Mouse (Mus musculus): ENCODE results near the gene Gpa33. TPM values are rescaled to one million over a fixed set of nuclear protein-coding genes. Genes with fewer than 3 reads are reported as not detected.

The Gpa33 gene
- 0.18 and 0.19 TPM in 2 replicates for polyA plus RNA-seq (2016; fragmentation: Nextera tagmentation; extraction: Ambion mirVana)

- peaks cover 50% of the 10 kb centered on the region for H3K4me1 ChIP-seq
Measured at GRCm38 (mm10) chr1:166130224-166130860, at the start of gene Gpa33. Gpa33 (plus strand) TSS chr1:166130238.

GRCm38 (mm10) chr1:166088446-166089170 is 41.4 kb upstream of the Gpa33 start:
- Histone ChIP-seq H3K27me3 (ENCODE audit: low read depth, poor library complexity, severe bottlenecking) (no peaks in the 10 kb centered on the region), H3K36me3 (no peaks in the 10 kb centered on the region), H3K9me3 (replicated peaks) (no peaks in the 10 kb centered on the region), H3K4me1 (peaks cover 17% of the 10 kb centered on the region), H3K27ac (no peak overlapping the region), H3K4me3 (no peak overlapping the region)
- no peak for DNase-seq (ENCODE audit: low spot score)
- 82% methylated on average over 19 of the region's 19 CpGs for WGBS

More at GRCm38 (mm10) chr1:166130224-166130860, at the start of gene Gpa33:
- H3K27ac ChIP-seq, result peak within 1 kb of the TSS; percentile 79
- no peaks in the 10 kb centered on the region for H3K27me3 ChIP-seq (ENCODE audit: low read depth, poor library complexity, severe bottlenecking)
- WGBS, result 74% methylated on average over 5 of the region's 5 CpGs
- H3K4me3 ChIP-seq, result no peak within 1 kb of the TSS
- H3K9me3 ChIP-seq (replicated peaks), result no peaks in the 10 kb centered on the region
- no peak for DNase-seq (ENCODE audit: low spot score)
- H3K36me3 ChIP-seq, result no peaks in the 10 kb centered on the region

DNA sequence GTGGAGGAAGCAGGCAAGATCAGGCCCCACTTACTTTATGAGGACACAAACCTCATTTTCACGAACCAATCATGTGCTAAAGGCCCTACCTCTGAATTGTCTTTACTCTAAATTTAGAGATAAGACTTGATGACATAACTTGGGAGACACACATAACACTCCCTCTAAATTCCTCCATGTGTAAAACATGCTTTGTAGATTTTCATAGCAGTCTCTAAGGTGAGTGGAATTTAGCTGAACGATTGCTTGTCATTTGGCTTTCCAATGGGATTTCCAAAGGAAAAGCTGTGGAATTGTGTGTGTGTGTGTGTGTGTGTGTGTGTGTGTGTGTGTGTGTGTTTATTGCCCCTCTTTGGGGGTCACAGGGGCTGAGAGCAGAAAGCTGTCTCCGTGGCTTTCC is 40.7 kb upstream of the Gpa33 start:
- Histone ChIP-seq H3K4me1 (peaks cover 17% of the 10 kb centered on the region), H3K27me3 (ENCODE audit: low read depth, poor library complexity, severe bottlenecking) (no peaks in the 10 kb centered on the region), H3K27ac (0 out of 2 replicates have a peak overlapping the region, but pooled peaks have one; percentile 42), H3K4me3 (no peak overlapping the region), H3K9me3 (replicated peaks) (no peaks in the 10 kb centered on the region), H3K36me3 (no peaks in the 10 kb centered on the region)
- DNase-seq (ENCODE audit: low spot score), result no peak
- 54% methylated on average over 3 of the region's 3 CpGs for WGBS

GRCm38 (mm10) chr1:166089739-166090138 is 40.3 kb upstream of the Gpa33 start:
- H3K4me3 ChIP-seq, result no peak overlapping the region
- DNase-seq (ENCODE audit: low spot score), result no peak
- WGBS, result 32% methylated on average over 4 of the region's 4 CpGs
- H3K9me3 ChIP-seq (replicated peaks), result no peaks in the 10 kb centered on the region
- no peaks in the 10 kb centered on the region for H3K36me3 ChIP-seq
- 0 out of 2 replicates have a peak overlapping the region, but pooled peaks have one; percentile 42 for H3K27ac ChIP-seq
- H3K27me3 ChIP-seq (ENCODE audit: low read depth, poor library complexity, severe bottlenecking), result no peaks in the 10 kb centered on the region
- H3K4me1 ChIP-seq, result peaks cover 17% of the 10 kb centered on the region

DNA sequence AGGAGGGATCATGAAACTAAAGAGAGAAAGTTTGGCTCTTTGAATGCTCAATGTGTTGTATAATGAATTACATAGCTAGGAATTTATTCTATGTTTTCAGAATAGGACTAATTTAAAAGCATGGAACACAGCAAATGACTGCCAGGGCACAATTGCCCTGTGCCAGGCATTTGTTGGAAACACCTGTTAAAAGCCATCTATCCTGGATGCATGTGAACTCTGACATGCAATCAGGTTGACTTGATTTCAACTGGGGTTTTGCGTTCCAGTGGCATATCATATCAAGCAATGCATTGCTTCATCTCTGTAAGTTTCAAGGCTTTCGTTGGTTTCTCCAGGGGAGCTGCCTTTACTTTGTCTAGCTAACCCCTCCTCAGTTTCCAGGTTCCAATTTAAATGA is 39.7 kb upstream of the Gpa33 start:
- Histone ChIP-seq H3K27me3 (ENCODE audit: low read depth, poor library complexity, severe bottlenecking) (no peaks in the 10 kb centered on the region), H3K9me3 (replicated peaks) (no peaks in the 10 kb centered on the region), H3K36me3 (no peaks in the 10 kb centered on the region), H3K4me3 (no peak overlapping the region), H3K4me1 (peaks cover 17% of the 10 kb centered on the region), H3K27ac (no peak overlapping the region)
- 82% methylated on average over 2 of the region's 2 CpGs for WGBS
- DNase-seq (ENCODE audit: low spot score), result no peak

DNA sequence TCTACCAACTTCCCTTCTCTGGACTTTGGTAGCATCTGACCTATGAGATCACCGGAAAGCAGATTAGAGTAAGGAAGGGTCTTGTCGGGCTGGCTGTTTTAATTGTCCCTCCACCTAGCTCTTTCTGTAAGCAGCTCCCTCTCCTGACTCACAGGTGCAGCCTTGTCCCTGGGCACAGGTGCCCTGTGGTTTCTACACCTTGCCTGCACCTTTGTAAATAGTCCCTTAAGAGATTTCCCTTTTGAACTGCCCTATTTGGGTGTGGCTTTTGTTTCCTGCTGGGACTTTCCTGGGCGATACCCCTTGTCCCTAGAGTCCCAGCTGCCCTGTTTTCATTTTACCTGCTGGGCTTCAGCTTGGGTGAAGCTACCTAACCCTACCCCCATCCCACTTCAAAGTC is 35.6 kb upstream of the Gpa33 start:
- no peaks in the 10 kb centered on the region for H3K27me3 ChIP-seq (ENCODE audit: low read depth, poor library complexity, severe bottlenecking)
- H3K4me3 ChIP-seq, result no peak overlapping the region
- no peaks in the 10 kb centered on the region for H3K36me3 ChIP-seq
- H3K9me3 ChIP-seq (replicated peaks), result no peaks in the 10 kb centered on the region
- DNase-seq (ENCODE audit: low spot score), result no peak
- peaks cover 6% of the 10 kb centered on the region for H3K4me1 ChIP-seq
- no peak overlapping the region for H3K27ac ChIP-seq
- WGBS, result 90% methylated on average over 3 of the region's 3 CpGs

DNA sequence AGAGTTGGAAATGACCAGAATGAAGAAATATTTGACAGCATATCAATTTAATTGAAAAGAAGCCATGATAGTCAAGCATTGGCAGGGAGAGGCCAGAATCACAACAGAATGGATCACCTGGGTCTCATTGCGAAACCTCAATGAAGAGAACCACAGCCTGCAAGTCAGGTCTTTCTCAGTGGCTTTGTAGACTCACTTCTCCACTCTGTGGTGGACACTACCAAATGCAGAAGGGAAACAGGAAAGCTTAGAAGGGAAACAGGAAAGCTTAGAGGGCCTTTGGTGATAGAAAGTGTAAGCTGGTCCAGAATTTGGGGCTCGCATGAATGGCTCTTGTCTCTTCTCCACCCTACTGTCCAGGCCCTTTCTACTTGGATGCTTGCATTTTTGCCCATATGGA is 31.9 kb upstream of the Gpa33 start:
- H3K9me3 ChIP-seq (replicated peaks), result no peaks in the 10 kb centered on the region
- DNase-seq (ENCODE audit: low spot score), result no peak
- H3K4me1 ChIP-seq, result peaks cover under 1% of the 10 kb centered on the region; the same call in 1 of the 2 replicates
- H3K36me3 ChIP-seq, result no peaks in the 10 kb centered on the region
- no peaks in the 10 kb centered on the region for H3K27me3 ChIP-seq (ENCODE audit: low read depth, poor library complexity, severe bottlenecking)
- no peak overlapping the region for H3K4me3 ChIP-seq
- H3K27ac ChIP-seq, result no peak overlapping the region
- 94% methylated on average over 2 of the region's 2 CpGs for WGBS

DNA sequence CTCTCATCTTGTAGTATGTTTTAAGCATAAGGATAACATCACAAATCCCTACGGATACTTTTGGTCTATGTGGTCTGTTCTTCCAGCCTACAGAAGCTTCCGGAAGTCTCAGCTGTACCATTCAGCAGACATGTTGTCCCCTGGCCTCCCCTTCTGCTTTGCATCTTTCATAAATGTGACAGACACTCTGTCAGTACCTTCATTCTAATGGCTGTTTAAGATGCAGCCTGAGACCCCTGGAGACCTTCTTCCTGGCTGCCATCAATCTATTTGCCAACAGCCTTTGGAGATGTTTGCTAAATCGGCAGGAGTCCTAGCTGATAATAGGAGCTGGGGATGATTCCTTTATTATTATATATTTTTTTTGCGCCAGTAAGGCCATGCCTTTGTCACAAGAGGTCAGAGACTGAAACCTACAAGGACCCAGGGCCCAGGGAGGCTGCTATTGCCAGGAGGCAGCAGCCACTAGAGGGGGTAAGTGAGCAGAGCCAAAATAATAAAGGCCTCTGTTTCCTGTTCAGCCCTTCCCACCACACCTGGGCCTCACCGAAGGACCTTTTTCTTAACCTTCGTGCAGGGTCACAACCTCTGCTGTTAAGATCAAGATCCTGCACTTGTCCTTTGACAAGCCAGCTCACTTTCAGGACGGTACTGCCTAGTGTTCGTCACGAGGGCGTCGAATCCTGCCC is 27.0 kb upstream of the Gpa33 start:
- 57% methylated on average over 11 of the region's 11 CpGs for WGBS
- Histone ChIP-seq H3K27ac (peak overlapping the region; percentile 53), H3K4me3 (no peak overlapping the region), H3K4me1 (peaks cover 7% of the 10 kb centered on the region), H3K27me3 (ENCODE audit: low read depth, poor library complexity, severe bottlenecking) (no peaks in the 10 kb centered on the region), H3K36me3 (no peaks in the 10 kb centered on the region), H3K9me3 (replicated peaks) (no peaks in the 10 kb centered on the region)
- DNase-seq (ENCODE audit: low spot score), result peak; percentile 68

DNA sequence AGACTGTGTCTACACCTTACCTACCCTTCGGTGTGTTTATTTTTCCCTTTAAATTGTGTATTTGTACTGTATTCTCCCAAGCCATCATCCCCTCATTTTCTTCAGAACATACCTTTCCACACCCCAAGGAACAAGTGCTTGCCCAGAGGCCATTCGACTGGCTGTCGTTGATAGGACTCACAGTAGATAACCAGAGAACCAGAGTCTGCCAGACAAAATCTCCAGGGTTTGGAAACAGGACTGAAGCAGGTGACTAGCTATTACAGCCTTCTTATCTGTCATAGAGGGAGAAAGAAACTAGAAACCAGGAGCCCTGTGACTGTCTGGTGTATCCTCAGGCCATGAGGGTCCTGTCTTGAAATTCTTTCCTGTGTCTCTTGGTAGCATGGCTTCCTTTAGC is 25.2 kb upstream of the Gpa33 start:
- no peak for DNase-seq (ENCODE audit: low spot score)
- Histone ChIP-seq H3K36me3 (no peaks in the 10 kb centered on the region), H3K27me3 (ENCODE audit: low read depth, poor library complexity, severe bottlenecking) (no peaks in the 10 kb centered on the region), H3K9me3 (replicated peaks) (no peaks in the 10 kb centered on the region), H3K4me1 (peaks cover 7% of the 10 kb centered on the region), H3K4me3 (no peak overlapping the region), H3K27ac (no peak overlapping the region)
- 89% methylated on average over 3 of the region's 3 CpGs for WGBS

- no peak overlapping the region for H3K4me3 ChIP-seq
- H3K4me1 ChIP-seq, result peaks cover 7% of the 10 kb centered on the region
- H3K27me3 ChIP-seq (ENCODE audit: low read depth, poor library complexity, severe bottlenecking), result no peaks in the 10 kb centered on the region
- H3K27ac ChIP-seq, result no peak overlapping the region
- DNase-seq (ENCODE audit: low spot score), result no peak
- WGBS, result 87% methylated on average over 6 of the region's 6 CpGs
- no peaks in the 10 kb centered on the region for H3K36me3 ChIP-seq
- no peaks in the 10 kb centered on the region for H3K9me3 ChIP-seq (replicated peaks)
Measured at GRCm38 (mm10) chr1:166105464-166105863, 24.6 kb upstream of the Gpa33 start.

DNA sequence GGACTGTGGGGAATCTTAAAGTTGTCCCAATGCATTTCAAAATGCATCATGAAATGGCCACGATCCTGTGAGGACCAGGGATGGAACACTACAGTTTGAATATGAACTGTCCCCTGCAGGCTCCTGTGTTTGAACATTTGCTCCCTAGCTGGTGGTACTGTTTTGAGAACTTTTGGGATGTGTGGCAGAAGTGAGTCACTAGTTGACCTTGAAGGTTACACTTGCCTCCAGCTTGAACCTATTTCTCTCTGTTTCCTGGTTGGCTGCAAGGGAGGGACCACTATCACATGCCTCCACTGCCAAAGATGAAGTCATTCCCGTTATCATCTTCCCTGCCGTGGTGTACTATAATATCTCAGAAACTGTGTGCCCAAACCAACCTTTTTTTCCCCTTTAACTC is 15.1 kb upstream of the Gpa33 start:
- H3K4me1 ChIP-seq, result peaks cover 18% of the 10 kb centered on the region
- no peaks in the 10 kb centered on the region for H3K27me3 ChIP-seq (ENCODE audit: low read depth, poor library complexity, severe bottlenecking)
- no peak for DNase-seq (ENCODE audit: low spot score)
- H3K9me3 ChIP-seq (replicated peaks), result no peaks in the 10 kb centered on the region
- WGBS, result 95% methylated on average over 3 of the region's 3 CpGs
- no peak overlapping the region for H3K4me3 ChIP-seq
- H3K27ac ChIP-seq, result no peak overlapping the region
- no peaks in the 10 kb centered on the region for H3K36me3 ChIP-seq

DNA sequence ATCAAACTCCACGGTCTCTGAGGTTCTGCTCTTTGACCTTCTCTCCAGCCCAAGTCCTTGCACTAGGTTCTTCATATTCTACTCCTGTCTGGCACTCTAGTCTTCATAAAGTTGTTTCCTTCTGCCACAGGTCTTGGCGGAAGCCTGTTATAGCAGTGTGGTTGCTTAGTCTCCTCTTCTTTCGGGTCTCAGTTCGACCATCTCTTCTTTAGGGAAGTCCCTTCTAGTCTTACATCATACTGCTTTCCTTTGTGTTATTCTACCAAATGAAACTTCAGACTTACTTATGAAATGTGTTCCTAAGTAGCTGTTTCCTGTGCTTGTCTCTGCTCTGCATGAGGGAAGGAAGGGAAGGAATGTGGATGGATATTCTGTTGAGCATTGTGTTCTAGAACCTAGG is 14.3 kb upstream of the Gpa33 start:
- no peak for DNase-seq (ENCODE audit: low spot score)
- Histone ChIP-seq H3K9me3 (replicated peaks) (no peaks in the 10 kb centered on the region), H3K27ac (no peak overlapping the region), H3K27me3 (ENCODE audit: low read depth, poor library complexity, severe bottlenecking) (no peaks in the 10 kb centered on the region), H3K4me3 (no peak overlapping the region), H3K36me3 (no peaks in the 10 kb centered on the region), H3K4me1 (peaks cover 18% of the 10 kb centered on the region)
- 83% methylated on average over 4 of the region's 4 CpGs for WGBS
